Mouse (Mus musculus) heart, postnatal 0 days (tissue): ENCODE results near the gene Tnc.

Experiments
- CTCF ChIP-seq: IDR thresholded peaks from 2 replicates; pipeline ENCODE4 v1.5.1; 2016; ENCODE audit warnings: antibody characterized with exemption, control low read depth, low read depth
- EP300 ChIP-seq: IDR thresholded peaks from 2 replicates; pipeline ENCODE4 v1.6.1; 2016; ENCODE audit warnings: antibody characterized with exemption, low read depth

DNA sequence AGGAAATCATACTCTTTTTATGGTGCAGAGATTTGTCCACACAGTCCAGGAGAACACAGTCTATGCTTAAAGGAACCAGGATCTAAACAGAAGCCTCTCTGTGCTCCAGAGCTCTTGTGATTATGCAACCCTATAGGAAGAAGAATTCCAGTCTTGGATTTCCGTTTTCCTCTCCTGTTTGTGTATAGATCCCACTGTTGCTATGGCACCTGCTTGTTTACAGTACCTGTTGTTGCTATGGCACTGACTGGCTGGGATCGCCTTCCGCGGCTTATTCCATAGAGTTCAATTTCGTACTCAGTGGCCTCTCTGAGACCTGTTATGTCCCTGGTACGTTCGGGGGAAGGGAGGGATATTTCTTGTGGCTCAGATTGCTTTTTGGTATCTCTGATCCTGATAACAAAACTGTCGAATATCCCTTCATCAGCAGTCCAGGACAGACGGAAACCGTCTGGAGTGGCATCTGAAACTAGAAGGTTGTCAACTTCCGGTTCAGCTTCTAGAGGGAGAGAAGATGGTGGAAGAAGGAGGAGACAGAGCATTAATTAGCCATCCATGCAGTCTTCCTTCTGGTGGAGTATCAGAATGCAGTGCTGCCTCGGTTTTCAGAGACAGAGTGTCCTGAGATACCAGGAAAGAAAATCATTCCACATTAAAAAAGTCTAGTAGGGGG lies 64.3 kb downstream of the Tnc start:
- TF ChIP-seq EP300 (no peak), CTCF (no peak)
